In genomic region chr10:4475431-4475830, GRCm38 (mm10) we compare ENCODE assay signal across 19 mouse cellular contexts. TPM values are rescaled to one million over a fixed set of nuclear protein-coding genes. Genes with fewer than 3 reads are reported as not detected.
"Had no signal": no experiment of that assay in that cellular context is flagged by ENCODE, and none has a peak within 500 bp of the region (broad histone marks: within the 10 kb centered on the region; RNA-seq: fewer than 3 reads in every experiment).

No protein-coding gene starts in this region.

- H3K36me3 ChIP-seq: midbrain, embryonic 13.5 days had no signal

- H3K4me3 ChIP-seq: left cerebral cortex, adult 2 months; midbrain, embryonic 13.5 days had no signal

- H3K27ac ChIP-seq: kidney, postnatal 0 days; left cerebral cortex, adult 2 months; liver, embryonic 14.5 days; macrophage; midbrain, embryonic 13.5 days; stomach, postnatal 0 days had no signal

- H3K27me3 ChIP-seq: midbrain, embryonic 13.5 days had no signal

- H3K9ac ChIP-seq: liver, embryonic 14.5 days; liver, postnatal 0 days; lung, embryonic 14.5 days; midbrain, embryonic 13.5 days had no signal

- H3K4me1 ChIP-seq: midbrain, embryonic 13.5 days had no signal

- H3K4me2 ChIP-seq: liver, embryonic 11.5 days; lung, embryonic 14.5 days; midbrain, embryonic 13.5 days had no signal

- H3K9me3 ChIP-seq: midbrain, embryonic 13.5 days had no signal

- DNase-seq: kidney, postnatal 25 days; layer of hippocampus, postnatal 36 days; liver, postnatal 0 days; lung, embryonic 14.5 days; thymus, adult 2 months; thymus, postnatal 14 days; thymus, postnatal 4 days had no signal

RNA-seq across cellular contexts. Expression of gene Ccdc170, which starts 6.9 kb away (rescaled TPM):
- polyA plus RNA-seq: limb, embryonic 11.5 days; liver, embryonic 11.5 days; liver, embryonic 14.5 days; liver, postnatal 0 days; macrophage; neural tube, embryonic 11.5 days; small intestine, adult 2 months; spleen, adult 2 months; stomach, embryonic 14.5 days; stomach, postnatal 0 days had no signal
